Mouse (Mus musculus) Patski (cell line): ENCODE measurements at regions not wholly inside any gene's neighbourhood (a gene's known extent, or its start where the extent isn't known, plus 50 kb on each side); places are given as distances from the start of the nearest gene placed in this dataset.

ENCODE experiments used
- ATAC-seq: fragments of 100-300 bp; one replicate; pipeline ENCODE4 v1.8.0; 2021
- CTCF ChIA-PET: fragments of 350-600 bp; sonication (Branson Sonifier 250); formaldehyde crosslinking; loops from one replicate; lab custom pipeline; 2022; ENCODE audit warnings: inconsistent platforms; lab: Charles Lee
- POLR2A ChIA-PET: fragments of 350-600 bp; sonication (Branson Sonifier 250); formaldehyde crosslinking; loops from one replicate; lab custom pipeline; 2022; ENCODE audit warnings: antibody characterized with exemption, inconsistent platforms; lab: Charles Lee
- DNase-seq: peaks from one replicate; pipeline ENCODE4 v3.0.0-alpha.2; 2011; ENCODE audit warnings: low read depth, low spot score
- H3K27me3 ChIP-seq: fragments of 371-371 bp; one replicate; pipeline ENCODE4 v1.5.1; 2021
- CTCF ChIP-seq: fragments of 100-300 bp; IDR thresholded peaks from one replicate; pipeline ENCODE4 v1.5.1; 2021
- in situ Hi-C: fragments of 300-500 bp; cut with MboI; formaldehyde crosslinking; loops from 3 replicates; pipeline ENCODE4 v1.11.1; 2018; ENCODE audit warnings: low pct_unique_long_range_greater_than_20kb, mixed read lengths

- DNase-seq (no peak), ATAC-seq (no peak)
- TF ChIP-seq CTCF: no peak
- CTCF ChIA-PET: no interaction called here
- POLR2A ChIA-PET: interaction anchor here (0.9 kb wide), 1 partner anchor 45 kb away, joined by 3 read pairs; no protein-coding TSS in a partner anchor
- H3K27me3 ChIP-seq: no peaks in the 10 kb centered on the region
- in situ Hi-C loops: no loop called here
These were observed 131.5 kb downstream of the 2410131K14Rik start for GRCm38 (mm10) chr5:118376478-118376877.

- no peak for TF ChIP-seq CTCF
- ATAC-seq (peak; percentile 79), DNase-seq (peak; percentile 91)
- no peaks in the 10 kb centered on the region for H3K27me3 ChIP-seq
- CTCF ChIA-PET: interaction anchor here (1.2 to 1.3 kb wide), 2 partner anchors 108 to 182 kb away, joined by 3 read pairs; no protein-coding TSS in a partner anchor
- in situ Hi-C loops: no loop called here
- POLR2A ChIA-PET: interaction anchor here (1.2 to 2.1 kb wide), 2 partner anchors 37 to 82 kb away, joined by 3 to 8 read pairs; no protein-coding TSS in a partner anchor
These were observed 132.4 kb downstream of the 2410131K14Rik start for GRCm38 (mm10) chr5:118377402-118377848.

GRCm38 (mm10) chr5:118379245-118380051 is 134.4 kb downstream of the 2410131K14Rik start:
- TF ChIP-seq CTCF: no peak
- in situ Hi-C loops: no loop called here
- H3K27me3 ChIP-seq: no peaks in the 10 kb centered on the region
- CTCF ChIA-PET: interaction anchor here (1.2 kb wide), 1 partner anchor 46 kb away, joined by 4 read pairs; no protein-coding TSS in a partner anchor
- POLR2A ChIA-PET: interaction anchor here (0.7 to 1.3 kb wide), 5 partner anchors 46 to 80 kb away, joined by 3 to 4 read pairs (median 3); no protein-coding TSS in a partner anchor
- DNase-seq (peak; percentile 64), ATAC-seq (peak; percentile 84)

GRCm38 (mm10) chr5:118380052-118380421 is 135.0 kb downstream of the 2410131K14Rik start:
- TF ChIP-seq CTCF: no peak
- in situ Hi-C loops: no loop called here
- CTCF ChIA-PET: interaction anchor here (1.2 kb wide), 1 partner anchor 45 kb away, joined by 4 read pairs; no protein-coding TSS in a partner anchor
- H3K27me3 ChIP-seq: no peaks in the 10 kb centered on the region
- POLR2A ChIA-PET: interaction anchor here (0.7 to 1.0 kb wide), 2 partner anchors 47 to 48 kb away, joined by 3 read pairs; no protein-coding TSS in a partner anchor
- DNase-seq: no peak
- no peak for ATAC-seq

- ChIA-PET POLR2A (interaction anchor here (1.0 kb wide), 1 partner anchor 48 kb away, joined by 3 read pairs; no protein-coding TSS in a partner anchor), CTCF (interaction anchor here (1.2 kb wide), 1 partner anchor 44 kb away, joined by 4 read pairs; no protein-coding TSS in a partner anchor)
- no peaks in the 10 kb centered on the region for H3K27me3 ChIP-seq
- ATAC-seq: no peak
- TF ChIP-seq CTCF: no peak
- in situ Hi-C loops: no loop called here
- no peak for DNase-seq
These were observed 135.6 kb downstream of the 2410131K14Rik start for GRCm38 (mm10) chr5:118380422-118381293.

- CTCF ChIA-PET: interaction anchor here (1.4 kb wide), 1 partner anchor 9 kb away, joined by 3 read pairs; no protein-coding TSS in a partner anchor
- POLR2A ChIA-PET: no interaction called here
- ATAC-seq: no peak
- TF ChIP-seq CTCF: no peak
- no peak for DNase-seq
- in situ Hi-C loops: no loop called here
- no peaks in the 10 kb centered on the region for H3K27me3 ChIP-seq
These were observed 136.3 kb downstream of the 2410131K14Rik start for GRCm38 (mm10) chr5:118381294-118381675.

- in situ Hi-C loops: no loop called here
- no peak for DNase-seq
- ChIA-PET POLR2A (interaction anchor here (0.6 kb wide), 1 partner anchor 57 kb away, joined by 8 read pairs; no protein-coding TSS in a partner anchor), CTCF (interaction anchor here (1.3 kb wide), 1 partner anchor 11 kb away, joined by 3 read pairs; no protein-coding TSS in a partner anchor)
- no peak for TF ChIP-seq CTCF
- H3K27me3 ChIP-seq: no peaks in the 10 kb centered on the region
- no peak for ATAC-seq
These were observed 141.1 kb downstream of the 2410131K14Rik start for GRCm38 (mm10) chr5:118386126-118386525.

GRCm38 (mm10) chr5:118388419-118388818 is 143.4 kb downstream of the 2410131K14Rik start:
- CTCF ChIA-PET: no interaction called here
- DNase-seq (no peak), ATAC-seq (no peak)
- no peak for TF ChIP-seq CTCF
- POLR2A ChIA-PET: no interaction called here
- in situ Hi-C loops: no loop called here
- H3K27me3 ChIP-seq: no peaks in the 10 kb centered on the region

- in situ Hi-C loops: no loop called here
- DNase-seq (no peak), ATAC-seq (no peak)
- no peaks in the 10 kb centered on the region for H3K27me3 ChIP-seq
- POLR2A ChIA-PET: no interaction called here
- CTCF ChIA-PET: interaction anchor here (0.8 kb wide), 1 partner anchor 9 kb away, joined by 3 read pairs; no protein-coding TSS in a partner anchor
- TF ChIP-seq CTCF: no peak
These were observed 145.8 kb downstream of the 2410131K14Rik start for GRCm38 (mm10) chr5:118390691-118391373.
